Mouse (Mus musculus) mesoderm, embryonic 11.5 days (tissue): ENCODE results near the gene Mthfs.
"Not testable (repeated sequence)": the region's sequence is repeated elsewhere in the genome, so short reads cannot be mapped to it uniquely, and the experiment has no call there.

Experiments
- DNase-seq: peaks from one replicate; pipeline ENCODE4 v3.0.0-alpha.2; 2012; ENCODE audit warnings: low read depth, low spot score

The Mthfs gene

DNA sequence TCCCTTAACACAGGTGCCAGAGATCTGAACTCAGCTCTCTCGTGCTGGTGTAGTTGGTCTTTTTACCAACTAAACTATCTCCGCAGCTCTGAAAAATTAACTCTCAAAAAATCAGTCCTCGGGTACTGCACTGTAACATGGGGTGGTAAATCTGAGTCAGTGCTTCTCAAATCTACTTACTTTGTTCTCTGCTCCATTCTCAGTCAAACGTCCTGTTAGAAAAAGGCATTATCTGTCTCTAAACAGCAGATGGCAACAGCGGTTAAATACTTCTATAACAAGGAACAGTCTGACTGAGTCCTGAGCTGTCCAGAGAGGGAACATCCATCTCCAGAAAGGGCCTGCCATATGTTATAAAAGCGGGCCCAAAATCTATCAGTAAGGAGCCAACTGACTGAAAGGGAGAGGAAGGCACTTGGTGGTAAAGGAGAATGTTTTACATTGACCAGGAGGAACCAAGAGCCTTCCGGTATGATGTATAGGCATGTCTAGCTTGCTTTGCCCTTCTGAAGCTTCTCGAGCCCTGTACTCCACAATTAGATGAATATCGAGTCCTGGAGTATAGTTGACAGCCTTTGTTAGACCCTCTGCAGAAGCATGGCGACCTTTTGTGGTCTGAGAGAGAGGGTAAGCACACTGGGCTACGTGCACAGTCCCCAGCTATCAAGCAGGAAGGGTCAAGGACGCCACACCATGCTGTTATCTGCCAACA is at the start of gene Mthfs:
Mthfs (plus strand) TSS at position 324 of the 712 bp plus-strand sequence.
- DNase-seq: peak; percentile 3

DNA sequence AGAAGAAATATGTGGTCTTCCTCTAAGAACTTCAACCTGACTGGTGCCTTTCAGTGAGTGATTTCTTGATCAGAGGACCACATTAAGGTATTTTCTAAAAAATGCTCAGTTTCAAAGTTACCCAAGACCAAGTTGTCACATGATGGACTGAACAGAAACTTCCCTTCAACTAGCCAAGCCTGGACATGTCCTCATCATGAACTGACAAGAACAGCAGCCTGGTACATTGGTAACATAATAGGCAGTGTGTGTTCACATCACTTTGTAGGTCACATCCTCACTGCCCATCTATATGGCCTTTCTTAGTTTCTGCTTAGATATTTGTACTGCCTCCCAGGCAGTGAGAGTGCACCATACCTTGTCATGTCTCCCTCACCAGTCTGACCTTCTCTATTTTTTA is 37.9 kb upstream of the Mthfs start:
- DNase-seq: not testable (repeated sequence)

DNA sequence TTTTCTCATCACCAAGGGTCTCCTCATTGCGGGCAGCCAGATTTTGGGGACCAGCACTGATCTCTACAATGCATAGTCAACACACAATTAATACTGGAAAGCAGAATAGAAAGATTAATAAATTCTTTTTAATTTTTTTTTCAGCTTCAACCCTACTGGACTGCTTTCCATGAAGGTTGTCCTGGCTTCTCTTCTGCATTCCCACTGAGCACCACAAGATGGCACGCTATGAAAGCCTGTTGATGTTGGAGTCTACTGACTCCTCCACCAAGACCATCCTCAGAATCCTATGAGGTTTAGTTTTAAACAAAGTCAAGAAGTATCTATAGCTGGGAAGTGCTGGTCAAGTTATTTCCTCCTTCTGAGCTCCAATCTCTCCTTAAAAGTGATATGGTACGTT is 31.6 kb upstream of the Mthfs start:
- DNase-seq: peak; percentile 3

DNA sequence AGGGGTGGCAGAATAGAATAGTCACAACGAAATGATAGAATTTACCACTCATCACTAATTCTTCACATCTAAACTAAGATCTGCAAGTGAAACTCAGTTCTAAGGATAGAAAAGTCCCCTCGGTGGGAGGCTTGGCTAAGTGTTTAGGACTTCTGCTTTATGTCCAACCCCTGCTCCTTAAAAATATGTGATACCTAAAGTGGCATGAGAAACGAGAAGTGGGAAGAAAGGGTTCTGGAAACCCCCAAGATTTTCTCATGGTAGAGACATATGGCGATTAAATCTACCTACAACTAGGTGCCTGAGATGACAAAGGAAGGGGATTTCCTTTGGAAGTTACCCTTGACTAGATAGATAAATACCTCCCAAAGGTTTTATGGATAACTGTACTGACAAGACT is 31.0 kb upstream of the Mthfs start:
- DNase-seq: not testable (repeated sequence)

DNA sequence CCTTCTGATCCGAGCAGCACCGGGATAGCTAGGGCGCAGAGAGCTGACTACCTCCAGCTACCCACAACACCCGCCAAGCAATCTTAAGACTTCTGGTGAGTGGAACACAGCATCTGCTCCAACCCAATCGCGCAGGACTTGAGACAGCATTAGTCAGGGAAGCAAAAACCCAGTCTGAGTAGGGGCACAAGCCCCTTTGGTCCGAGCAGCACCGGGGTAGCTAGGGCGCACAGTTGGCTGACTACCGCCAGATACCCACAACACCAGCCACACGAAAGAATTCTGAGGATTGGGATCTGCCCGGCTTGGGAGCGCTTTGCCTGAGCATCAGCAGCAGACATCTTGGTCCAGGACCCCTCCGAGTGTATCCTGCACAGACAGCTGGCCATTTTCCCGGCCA is 23.5 kb upstream of the Mthfs start:
- DNase-seq: not testable (repeated sequence)

DNA sequence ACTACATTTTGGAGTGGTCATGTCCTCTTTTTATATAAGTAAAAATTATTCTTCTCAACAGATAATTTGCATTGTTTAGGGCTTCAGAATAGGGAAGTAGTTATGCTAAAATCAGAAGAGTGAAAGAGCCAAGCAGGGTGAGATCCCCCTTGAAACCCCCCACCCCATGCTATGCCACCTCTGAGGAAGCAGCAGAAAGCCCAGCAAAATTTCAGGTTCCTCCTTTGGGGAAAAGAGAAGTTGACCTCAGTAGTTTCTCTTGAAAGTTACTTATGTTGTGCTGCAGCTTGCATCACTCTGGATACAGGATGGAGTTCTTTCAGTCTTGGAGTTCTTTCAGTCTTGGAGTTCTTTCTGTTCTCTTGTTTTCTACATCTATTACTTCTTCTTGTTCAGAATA is 15.0 kb upstream of the Mthfs start:
- DNase-seq: not testable (repeated sequence)

DNA sequence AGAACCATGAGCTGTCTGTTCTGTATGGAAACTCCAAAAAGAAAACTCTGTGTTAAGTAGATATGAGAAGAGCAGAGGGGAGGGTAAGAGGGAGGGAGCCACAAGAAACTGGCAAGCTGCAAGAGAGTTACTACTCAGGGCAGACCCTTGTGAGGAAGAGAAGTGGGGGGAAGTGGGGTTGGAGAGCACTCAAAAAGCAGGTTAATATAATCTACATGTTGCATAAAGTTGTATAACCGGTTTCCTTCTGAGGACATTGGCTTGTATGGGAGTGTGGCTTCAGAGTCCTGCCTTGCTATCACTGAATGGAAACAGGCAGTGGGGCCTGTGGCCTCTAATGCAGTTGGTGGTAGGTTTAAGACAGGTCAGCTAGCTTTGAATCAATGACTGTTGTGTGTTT is 13.0 kb upstream of the Mthfs start:
- DNase-seq: not testable (repeated sequence)

DNA sequence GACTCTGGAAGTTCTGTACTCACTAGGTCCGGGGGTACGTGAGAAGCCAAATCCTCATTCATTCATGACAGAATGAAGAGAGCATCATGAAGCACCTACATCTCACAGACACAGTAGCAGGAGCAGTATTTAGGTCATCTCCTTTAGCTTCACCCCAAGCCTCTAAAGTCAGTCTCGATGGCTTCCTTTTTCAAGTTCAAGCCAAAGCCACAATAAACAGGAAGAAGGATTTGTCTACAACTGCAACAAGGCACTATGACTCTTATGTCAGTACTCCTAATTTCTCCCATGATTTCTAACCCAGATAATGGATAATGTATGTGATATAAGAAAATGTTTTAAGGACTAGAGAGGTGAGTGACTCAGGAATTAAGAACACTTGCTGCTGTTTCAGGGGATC is 12.1 kb upstream of the Mthfs start:
- DNase-seq: not testable (repeated sequence)

DNA sequence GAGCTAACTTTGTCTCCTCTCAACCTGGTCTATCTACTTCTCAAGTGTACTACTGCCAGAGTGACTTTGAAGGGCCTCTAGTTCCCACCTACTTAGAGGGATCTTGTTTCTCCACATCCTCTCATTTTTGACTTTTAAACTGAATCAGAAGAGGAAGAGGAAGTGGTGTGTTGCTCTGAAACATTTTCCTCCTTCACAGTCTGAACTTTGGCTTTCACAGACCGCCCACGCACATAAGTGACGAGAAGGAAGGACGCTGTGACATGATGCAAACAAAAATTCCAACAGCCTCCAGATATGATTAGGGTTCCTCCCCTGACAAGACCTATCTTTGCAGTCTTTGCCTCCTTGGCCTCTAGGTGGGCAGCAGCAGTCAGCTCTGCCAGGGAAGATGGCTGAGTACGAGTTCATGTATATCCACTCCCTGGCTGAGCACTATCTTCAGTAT is 11.5 kb upstream of the Mthfs start, which contains the start of the genes Bcl2a1b and Gm29094:
Bcl2a1b (plus strand) TSS at position 241 of the 448 bp plus-strand sequence.
Gm29094 (plus strand) TSS at position 411 of the 448 bp plus-strand sequence.
- DNase-seq: not testable (repeated sequence)

DNA sequence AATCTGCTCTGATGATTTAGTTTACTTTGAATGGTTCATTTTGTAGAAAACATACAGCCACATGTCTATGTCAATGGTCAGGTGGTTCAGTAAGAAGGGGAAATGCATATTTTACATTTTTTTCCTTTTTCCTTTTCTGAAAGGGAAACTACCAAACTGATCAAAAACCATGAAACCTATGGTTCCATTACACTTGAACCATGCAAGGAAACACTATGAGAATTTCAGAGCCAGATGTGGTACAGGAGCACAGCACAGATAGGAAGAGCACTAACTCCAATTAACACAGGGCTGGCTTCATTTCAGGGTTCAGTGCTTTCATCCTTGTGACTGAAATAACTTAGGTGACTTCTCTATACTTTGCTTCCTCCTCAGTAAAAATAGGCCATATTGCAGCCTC is 8.2 kb upstream of the Mthfs start:
- not testable (repeated sequence) for DNase-seq

DNA sequence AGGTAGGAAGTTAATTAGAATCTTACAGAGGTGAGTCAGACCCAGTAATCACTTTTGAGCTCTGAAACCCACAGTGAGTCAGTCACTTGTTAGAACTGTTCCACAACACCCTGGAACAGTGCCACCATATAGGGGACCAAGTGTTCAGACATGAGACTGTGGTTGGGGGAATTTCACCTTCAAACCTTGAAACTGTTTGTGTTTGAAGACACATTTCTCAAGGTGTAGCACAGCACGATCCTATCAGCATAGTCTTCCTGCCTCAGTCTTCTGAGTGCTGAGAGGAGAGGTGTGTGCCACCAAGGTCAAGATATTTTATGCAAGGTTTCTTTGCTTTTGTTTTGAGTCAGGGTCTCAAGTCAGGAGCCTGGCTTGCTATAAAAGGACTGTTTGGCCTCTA is 1.5 kb upstream of the Mthfs start:
- DNase-seq: not testable (repeated sequence)

DNA sequence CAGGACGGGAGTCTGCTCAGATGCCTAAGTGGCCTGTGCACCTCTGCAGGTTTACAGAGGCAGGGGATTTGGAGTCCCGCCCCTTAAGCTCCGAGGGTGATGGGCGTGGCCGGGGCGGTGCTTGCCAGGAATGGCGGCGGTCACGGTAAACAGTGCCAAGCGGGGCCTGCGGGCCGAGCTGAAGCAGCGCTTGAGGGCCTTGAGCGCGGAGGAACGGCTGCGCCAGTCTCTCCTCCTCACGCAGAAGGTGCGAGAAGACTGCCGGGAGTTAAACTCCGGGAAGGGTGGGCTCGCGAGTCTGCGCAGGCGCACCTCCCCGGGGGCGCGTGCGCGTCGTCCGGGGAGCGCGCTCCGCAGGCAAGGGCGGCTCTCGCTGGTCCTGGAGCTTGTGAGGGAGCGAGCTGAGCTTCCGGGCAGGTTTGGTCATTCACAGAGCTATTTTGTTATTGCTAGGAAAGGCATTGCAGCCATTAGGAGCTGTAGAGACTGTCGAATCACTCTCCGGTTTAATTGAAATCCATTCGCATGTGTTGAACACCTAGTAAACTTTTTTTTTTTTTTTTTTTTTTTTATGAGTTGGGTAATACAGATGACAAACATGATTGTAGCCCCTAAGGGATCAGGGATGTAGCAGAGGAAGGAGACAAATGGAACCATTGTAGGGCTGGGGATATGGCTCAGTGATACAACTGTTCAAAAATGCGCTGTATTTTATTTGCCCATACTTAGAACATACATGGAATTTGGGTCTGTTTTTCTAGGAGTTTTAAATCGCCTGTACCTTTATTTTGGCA is 786 bp downstream of the Mthfs start:
- not testable (repeated sequence) for DNase-seq

DNA sequence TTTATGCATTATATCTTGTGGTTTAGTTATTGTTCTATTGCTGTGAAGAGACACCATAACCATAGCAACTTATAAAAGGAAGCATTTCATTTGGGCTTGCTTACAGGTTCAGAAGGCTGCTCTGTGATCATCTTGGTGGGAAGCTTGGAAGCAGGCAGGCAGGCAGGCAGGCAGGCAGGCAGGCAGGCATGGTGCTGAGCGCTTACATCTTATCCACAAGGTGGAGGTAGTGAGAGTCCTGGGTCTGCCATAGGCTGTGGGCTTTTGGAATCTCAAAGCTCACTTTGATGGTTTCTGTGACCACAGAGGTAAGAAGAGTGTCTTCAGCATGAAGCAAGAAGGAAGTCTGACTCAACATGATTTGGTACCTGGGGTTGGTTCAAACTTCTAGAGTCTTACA is 2.0 kb downstream of the Mthfs start:
- not testable (repeated sequence) for DNase-seq

DNA sequence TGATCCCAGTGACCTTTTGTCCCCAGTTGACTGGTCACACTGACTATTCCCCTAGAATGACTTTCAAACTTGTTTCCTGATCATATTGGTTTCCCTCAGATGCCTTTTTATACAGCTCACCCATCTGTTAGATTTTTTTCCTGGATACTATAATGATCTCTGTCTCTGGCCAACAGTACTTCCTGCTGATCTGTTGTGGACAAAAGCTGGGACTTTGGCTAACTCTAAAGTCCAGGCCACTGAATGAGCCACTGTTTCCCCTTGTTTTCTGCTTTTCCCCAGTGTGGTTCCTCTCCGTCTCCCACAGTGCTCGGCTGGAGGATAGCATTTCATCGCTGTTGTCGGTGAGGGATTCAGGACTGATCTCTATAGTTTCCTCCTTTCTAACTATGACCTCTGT is 7.7 kb downstream of the Mthfs start:
- DNase-seq: not testable (repeated sequence)

DNA sequence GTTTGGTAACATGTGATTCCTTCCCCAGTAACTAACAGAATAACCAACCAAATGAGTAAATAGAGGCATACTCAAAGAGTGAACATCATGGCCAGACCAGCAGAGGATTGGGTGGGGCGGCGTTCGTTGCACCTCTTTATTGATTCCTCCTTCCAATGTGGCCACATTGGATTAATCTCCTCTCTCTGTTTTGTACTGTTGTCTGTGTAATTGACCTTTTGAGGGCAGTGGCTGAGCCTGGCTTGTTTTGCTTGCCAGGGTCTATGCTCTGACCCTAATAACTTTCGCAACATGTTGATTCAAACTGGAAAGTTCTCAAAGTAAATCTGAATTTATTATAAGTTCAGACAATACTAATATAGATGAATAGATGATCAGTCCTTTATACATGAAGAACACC is 9.2 kb downstream of the Mthfs start:
- not testable (repeated sequence) for DNase-seq

DNA sequence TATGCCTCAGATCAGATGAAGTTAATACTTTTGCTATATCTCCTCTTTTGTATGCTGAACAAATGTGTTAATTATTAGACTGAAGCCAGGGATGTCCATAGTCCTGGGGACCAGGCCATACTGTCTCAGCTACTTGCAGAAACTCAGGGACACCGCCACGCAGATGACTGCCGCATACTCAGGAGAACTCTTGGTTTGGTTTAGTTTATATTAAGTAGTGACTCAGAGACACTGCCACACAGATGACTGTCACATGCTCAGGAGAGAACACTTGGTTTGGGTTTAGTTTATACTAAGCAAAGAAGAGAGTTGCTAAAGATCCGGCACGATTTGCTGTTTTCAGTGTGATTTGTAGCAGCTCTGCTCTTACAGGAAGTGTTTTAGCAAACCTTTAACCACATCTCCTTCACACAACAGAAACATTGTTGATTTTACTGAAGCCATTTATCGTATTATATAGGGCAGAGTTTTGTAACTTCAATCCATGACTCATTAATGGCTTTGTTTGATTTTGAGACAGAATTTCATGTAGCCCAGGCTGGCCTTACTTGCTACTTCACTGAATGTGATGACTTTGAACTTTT is 10.3 kb downstream of the Mthfs start:
- not testable (repeated sequence) for DNase-seq

DNA sequence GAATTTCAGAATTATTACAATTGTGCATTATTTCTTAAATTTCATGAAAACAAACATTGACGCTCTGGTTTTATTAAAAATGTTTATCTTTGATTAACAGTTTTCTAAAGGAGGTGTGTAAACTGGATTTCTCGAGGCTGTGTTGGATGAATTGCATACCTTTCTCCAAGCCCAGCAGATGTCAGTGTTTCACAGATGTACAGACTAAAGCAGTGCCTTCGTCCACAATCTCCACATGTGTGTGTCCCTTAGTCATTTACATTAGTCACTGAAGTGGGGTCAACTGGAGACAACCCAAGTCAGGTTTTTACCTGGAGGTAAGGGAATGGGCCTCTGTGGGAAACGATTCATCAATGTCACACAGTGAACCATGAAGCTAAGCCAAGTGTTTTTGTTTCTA is 15.6 kb downstream of the Mthfs start:
- no peak for DNase-seq

DNA sequence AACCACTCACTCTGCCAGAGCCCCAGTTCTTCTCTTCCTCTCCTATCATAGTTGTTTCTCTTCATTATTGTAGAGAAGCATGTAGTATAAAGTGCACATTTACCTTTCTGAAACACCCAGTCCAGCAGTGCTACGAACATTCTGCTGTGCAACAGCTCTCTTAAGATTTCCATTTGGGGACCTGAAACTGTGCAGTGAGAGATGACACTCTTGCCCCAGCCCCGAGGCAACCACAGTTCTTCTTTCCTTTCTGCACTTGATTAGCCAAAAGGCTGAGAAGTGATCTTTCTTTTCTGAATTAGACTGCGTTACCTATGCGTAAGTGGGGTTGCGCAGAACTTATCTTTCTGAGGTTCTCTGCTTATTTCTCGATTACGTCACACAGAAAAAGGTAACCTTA is 17.6 kb downstream of the Mthfs start:
- DNase-seq: no peak

DNA sequence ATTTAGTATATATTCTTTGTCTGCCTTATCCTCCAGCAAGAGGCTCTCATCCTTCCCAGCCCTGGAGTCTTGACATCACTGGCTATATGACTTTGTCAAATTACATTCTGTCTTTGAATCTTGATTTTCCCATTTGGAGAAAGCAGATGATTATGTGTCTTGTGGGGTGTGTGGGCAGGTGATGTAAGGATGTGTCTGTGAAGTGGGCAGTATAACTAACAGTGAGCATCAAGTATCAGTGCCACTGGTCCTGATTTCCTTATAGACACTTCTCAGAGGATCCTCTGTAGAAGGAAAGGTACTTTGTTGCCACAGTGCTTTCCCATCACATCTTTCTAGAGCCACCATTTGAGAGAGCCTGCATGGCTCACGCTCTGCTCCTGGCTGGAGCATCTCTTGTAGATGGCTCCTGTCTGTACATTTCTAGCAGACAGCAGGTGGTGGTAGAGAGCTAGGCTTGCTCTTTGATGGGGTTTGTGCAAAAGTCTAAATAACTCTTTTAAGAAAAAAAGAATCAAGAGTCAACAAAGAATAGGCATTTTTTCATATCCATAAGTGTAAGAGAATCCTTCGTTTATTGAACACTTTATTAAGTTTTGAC is 20.5 kb downstream of the Mthfs start:
- DNase-seq: not testable (repeated sequence)

DNA sequence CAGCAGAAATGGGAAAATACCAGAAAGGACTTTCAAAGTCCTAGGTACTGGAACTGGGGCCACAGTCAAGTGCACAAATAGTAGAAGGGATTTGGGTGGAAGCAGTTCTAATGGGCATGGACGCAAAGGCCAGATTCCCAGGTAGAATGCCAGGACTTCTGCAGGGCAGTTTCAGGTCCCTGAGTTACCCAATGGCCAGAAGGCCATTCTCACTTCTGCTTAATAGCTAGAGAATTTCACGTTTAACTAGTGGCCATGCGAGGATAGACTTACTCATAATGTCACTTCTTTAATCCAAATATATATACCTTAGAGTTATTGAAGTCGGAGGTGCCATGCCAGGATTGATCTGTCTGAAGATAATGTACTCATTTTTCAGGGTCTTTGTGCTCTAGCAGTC is 26.7 kb downstream of the Mthfs start:
- not testable (repeated sequence) for DNase-seq

DNA sequence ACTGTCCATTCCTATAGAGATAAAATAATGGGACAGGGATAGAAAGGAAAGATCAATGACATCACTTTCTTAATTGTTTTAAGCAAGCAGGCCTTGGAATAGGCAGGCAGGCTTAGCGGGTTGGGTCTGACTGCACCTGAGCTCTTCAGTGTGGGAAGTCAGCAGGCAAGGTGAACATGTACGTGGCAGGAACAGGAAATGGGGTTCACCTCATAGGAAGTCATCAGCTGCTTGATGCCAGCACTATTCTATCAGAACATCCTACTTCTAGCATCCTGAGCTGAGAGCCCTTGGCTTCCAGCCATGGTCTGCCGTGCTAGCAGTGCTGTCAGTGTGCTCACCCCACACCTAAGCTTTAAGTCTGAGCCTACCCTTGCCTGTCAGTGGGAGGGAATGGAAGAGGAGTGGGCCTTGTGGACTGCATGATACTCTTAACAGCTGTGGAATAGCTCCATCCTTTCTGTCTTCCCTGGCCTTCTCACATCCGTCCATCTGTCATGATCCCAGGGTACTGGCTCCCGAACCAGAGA is 28.6 kb downstream of the Mthfs start:
- not testable (repeated sequence) for DNase-seq
